Mouse (Mus musculus): ENCODE results near the gene Tmem135.

The Tmem135 gene

DNA sequence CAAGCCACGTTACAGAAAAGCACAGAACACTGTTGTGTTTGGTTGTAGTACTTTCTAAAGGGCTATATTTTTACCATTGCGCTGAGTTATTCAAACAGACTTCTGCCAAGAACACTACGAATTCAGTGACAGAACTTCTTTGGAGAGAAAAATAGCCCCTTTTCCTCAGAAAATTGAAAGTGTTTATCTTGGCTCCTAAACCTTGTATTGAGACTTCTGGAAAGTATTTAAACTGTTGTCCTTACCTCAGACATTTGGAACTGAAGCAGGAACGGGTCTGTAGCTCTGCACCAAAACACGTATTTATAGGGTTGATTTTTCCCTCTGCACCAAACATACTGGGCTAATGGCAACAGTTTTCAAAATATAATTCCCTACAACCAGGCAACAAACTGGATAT, 210.6 kb downstream of the Tmem135 start:
- in situ Hi-C loops (cut with MboI, MseI) = no loop called here

- in situ Hi-C loops (cut with MboI, MseI) = no loop called here
These were observed 220.1 kb downstream of the Tmem135 start for GRCm38 (mm10) chr7:89183928-89184327.

DNA sequence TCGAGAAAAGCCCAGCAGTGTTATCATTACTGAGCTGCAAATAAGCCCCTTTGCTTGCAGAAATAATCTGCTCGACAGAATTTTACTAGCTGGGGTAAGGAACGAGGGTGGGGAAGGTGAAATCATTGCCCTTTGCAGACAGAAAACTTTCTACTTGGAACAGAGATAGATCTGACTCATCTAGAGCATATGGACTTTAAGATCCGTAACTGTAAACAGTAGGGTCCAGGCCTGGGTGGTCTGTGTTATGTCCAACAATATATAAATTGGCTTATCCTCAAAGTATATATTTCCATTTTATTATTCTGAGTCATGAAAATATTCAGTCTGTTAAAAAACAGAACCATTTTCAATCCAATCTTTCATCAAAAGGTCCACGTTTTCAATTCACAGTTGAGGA, 221.1 kb downstream of the Tmem135 start:
- in situ Hi-C loops (cut with MboI, MseI) = no loop called here

DNA sequence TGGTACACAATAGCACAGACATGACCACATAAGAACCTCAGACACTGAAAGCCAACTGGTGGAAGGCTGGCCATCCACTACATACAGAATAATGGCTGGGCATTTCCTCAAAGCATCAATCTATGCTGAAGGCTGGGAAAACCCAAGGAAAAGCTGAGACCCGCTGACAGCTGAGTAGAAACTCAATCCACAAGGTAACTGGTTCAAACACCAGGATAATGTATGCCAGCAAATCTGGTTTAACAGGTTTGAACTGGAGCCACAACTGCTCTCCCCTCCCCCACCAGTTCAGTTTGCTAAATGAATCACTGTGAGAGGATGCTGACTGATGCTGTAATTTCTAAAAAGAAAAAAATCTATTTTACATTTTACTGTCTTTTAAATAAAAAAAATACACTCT, 222.7 kb downstream of the Tmem135 start:
- in situ Hi-C loops (cut with MboI, MseI) = no loop called here

DNA sequence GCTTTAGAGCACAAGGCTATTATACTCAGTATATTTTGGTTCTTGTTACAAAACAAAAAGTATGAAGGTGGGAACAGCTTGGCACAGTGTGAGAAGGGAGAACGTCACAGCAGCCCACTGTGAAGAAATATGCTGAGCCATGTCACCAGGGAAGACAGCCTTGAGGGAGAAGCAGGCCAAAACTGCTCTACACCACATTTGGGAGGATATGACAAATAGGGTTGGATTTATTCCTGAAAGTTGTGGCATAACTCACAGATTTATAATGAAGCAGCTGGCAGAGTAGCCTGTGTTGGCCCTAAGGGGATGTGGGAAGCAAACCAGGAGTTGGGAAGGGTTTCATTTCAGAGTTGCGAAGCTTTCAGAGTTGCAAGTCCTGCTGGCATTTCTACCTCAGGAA, 225.4 kb downstream of the Tmem135 start:
- in situ Hi-C loops (cut with MboI, MseI) = no loop called here

DNA sequence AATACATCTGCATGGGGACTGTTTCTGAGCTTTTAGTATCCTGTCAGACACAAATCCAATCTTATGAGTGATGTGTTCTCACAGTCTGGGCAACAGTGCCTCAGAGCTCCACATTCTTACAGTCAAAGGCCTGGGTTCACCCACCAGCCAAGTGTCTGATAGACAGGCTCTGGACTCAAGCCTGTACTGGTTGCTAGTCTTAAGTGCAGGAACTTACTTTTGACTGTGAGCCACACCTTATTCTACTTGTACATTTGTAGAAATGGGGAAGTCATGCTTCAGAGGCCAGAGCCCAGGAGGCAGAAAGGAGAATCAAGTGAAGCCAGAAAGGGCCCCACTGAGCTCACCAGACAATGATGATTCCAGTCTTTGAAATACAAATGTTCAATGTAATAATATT, 226.1 kb downstream of the Tmem135 start:
- in situ Hi-C loops (cut with MboI, MseI) = no loop called here

- in situ Hi-C loops (cut with MboI, MseI) = no loop called here
These were observed 229.6 kb downstream of the Tmem135 start for GRCm38 (mm10) chr7:89174430-89174829.

DNA sequence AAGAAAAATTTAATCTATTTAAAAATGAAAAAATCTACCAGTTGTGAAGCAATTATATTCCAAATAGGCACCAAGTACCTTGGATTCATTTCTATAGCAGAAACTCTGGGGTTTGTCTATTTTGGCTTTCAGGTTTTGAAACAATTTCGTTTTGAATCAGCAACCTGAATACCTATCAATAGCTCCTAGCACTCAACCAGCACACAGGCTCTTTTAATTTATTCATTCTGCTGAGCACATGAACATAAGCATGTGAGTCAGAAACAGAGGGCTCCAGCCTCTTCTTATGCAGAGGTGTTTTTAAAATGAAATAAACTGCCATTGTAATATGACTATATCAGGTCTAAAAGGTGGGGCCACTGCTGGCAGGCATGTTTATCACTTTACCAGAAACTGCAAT, 231.0 kb downstream of the Tmem135 start:
- in situ Hi-C loops (cut with MboI, MseI) = no loop called here

DNA sequence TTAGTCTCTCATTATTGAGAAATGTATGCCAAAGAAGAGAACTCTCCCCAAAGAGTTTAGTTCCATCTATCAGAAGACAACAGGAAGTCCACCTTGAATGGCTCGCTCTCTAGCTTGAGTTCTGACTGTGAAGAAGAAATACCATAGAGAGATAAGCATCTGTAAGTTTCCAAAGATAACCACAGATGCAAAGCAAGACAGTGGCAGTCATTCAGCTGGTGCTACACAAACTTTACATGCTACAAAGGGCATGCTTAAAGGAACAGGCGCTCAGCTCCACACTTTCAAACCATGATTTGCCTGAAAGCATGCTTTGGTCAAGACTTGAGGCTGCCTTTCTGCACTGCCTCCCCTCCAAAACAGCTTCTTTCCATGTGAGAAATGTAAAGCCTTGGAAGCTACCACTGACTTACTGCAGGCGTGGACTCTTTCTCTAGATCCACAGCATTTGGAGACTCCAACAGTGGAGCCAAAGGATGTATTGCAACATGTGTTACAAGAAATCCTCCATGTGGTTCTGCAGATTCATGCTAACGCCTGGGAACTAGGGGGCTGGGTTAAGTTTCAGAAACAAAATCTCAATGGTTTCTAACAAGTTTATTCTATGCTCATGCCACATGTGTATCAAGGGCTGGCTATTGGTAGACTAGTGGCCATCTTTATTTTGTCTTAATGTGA, 232.1 kb downstream of the Tmem135 start:
- in situ Hi-C loops (cut with MboI, MseI) = no loop called here

- in situ Hi-C loops (cut with MboI, MseI) = loop anchor here (10.0 kb wide), 1 partner anchor 666 kb away; no protein-coding TSS in a partner anchor
These were observed 235.4 kb downstream of the Tmem135 start for GRCm38 (mm10) chr7:89168606-89169005.

DNA sequence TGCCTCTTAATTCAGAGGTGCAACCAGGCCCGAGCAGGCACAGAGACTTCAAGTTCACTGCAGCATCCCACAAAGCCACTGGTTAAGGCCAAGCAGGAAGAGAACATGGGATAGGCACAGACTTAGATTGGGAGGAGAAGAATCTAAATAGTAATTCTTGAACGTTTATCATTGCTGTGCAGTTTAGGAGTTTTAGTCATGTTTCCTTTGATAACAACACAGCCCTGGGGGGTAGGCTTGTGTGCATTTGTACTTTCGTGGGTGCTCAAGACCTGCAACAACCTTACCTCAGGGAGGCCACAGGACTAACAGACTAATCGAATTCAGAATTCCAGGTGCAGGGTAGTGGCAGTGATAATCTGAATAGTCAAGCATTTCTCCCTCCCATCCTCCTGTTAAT, 238.5 kb downstream of the Tmem135 start:
- in situ Hi-C loops (cut with MboI, MseI) = loop anchor here (10.0 kb wide), 1 partner anchor 669 kb away; no protein-coding TSS in a partner anchor

DNA sequence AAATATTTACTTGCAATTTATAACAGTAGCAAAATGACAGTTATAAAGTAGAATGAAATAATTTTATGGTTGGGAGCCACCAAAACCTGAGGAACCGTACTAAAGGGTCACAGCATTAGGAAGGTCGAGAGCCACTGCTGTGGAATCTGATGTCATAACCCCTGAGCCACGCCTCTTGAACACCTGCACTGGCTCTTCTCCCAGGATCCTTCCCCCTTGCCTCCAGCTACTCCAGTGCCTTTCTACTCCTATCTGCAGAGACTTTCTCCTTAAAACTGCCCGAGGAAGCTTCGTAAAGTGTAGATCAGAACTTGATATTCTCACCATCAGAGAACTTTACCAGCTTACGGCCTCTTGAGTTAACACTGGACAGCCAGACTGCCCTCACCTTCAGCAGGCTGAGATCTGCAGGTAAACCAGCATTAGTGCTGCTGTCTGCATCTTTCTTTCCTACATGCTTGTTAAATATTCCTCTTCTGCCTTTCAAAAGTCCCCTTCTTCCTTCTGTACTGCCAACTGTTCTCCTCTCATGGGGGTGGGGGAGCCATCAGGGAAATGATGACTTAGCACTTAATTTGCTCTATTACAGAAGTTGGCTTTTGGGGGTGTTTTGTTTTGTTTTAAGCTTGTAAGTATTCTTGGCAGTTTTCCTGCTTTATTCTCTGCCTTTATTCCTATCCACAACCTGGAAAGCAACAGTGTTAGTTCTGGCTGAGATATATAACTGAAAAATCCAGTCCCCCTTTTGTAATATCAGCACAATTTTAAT, 242.2 kb downstream of the Tmem135 start:
- in situ Hi-C loops (cut with MboI, MseI) = loop anchor here (5.0 to 10.0 kb wide), 2 partner anchors 246 to 673 kb away; no protein-coding TSS in a partner anchor

DNA sequence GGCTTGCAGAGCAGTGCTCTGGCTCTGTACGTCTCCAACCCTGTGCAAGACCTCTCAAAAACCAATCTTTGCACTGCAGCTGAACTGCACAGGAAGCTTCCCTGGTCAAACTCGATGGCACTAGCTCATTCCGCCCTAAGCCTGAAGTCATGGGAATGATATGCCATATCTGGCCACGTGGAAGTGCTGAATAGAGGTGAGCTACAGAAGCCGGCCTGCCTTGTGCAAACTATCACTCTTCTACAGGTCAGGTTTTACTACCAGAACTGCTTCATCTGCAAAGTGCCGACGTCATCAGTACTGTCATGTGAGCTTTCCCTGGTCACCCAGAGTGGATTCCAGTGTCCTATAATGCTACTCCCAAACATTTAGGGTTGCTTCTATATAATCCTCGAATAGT, 246.7 kb downstream of the Tmem135 start:
- in situ Hi-C loops (cut with MboI, MseI) = no loop called here

DNA sequence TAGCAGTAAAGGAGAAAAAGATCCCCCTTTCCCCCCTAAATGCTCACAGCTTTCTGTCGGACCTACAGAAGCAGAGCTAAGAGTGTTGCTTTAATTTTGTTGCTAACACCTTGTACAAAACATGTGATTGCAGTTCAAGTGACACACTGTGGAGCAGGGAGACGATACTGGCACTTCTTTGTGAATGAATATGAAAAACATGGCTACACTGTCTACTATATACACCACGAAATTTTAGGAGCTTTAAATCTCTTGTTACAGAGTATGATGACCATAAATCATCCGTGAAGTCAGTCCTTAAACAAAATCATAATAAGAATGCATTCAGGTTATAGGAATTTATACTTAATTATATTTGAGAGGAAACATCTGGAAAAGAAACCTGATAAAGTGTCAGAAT, 247.4 kb downstream of the Tmem135 start:
- in situ Hi-C loops (cut with MboI, MseI) = no loop called here

DNA sequence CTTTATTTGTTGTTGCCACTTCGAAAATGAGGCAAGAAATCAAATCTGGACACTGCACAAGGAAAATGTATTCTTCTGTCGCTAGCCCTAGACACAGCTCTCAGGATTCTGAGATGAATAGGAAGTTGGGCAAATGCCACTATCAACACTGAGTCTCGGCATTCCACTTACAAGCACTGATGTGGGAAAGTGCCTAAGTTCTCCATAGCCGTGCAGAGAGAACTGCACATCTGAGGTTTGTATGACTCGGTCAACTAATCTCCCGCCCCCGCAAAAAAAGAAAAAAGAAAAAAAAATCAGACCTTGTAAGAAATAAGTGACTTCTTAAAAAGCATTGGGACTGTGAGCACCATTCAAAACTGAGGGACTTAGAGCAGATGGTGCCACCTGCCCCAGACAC, 248.3 kb downstream of the Tmem135 start:
- in situ Hi-C loops (cut with MboI, MseI) = no loop called here

- in situ Hi-C loops (cut with MboI, MseI) = no loop called here
These were observed 248.8 kb downstream of the Tmem135 start for GRCm38 (mm10) chr7:89155223-89155622.

DNA sequence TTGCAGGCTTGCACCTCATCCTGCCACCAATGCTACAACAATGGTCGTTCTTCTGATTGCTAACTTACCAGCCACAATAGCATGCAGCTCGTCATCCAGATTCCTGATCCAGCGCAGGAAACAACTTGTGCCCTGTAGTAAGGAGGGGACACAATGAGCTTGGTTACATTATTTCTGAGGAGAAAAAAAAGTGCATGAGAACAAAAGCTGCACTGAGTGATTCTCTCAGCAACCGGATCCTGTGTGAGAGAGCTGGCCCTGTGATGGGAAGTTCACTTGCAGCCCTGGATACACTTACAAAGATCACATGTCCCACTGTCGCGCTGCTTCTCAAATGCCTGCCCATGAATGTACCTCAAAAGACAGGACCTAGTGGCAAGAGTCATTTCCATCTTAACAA, 252.7 kb downstream of the Tmem135 start:
- in situ Hi-C loops (cut with MboI, MseI) = no loop called here

GRCm38 (mm10) chr7:89140640-89141300, 263.3 kb downstream of the Tmem135 start:
- in situ Hi-C loops (cut with MboI, MseI) = no loop called here

DNA sequence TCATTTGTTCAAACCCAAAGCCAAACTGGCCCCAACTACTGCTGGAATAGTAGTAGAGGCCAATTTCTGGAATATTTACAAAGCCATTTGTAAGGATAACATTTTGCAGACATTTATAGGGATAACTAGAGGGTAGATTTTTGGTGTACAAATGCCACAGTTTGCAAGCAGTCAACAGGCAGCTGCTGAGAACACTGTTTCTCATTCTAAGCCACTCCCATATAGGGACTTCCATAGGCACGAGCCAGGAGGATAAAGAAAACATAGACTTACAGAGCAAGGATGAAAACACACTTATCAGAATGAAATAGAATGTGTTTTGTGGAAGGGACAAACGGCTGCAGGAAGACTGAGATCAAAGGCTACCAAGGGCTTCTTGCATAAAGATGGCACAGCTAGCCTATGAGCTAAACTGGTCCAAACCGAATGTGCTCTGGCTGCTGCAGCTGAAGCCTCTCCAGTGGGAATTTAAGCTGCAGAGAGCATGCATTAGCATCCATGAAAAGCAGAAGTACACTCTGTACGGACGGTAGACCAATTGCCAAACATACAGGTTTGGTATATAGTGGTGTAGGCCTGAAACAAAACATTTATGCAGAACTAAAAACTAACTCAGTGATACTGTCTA, 269.0 kb downstream of the Tmem135 start:
- in situ Hi-C loops (cut with MboI, MseI) = no loop called here

GRCm38 (mm10) chr7:89126063-89126882, 277.7 kb downstream of the Tmem135 start:
- in situ Hi-C loops (cut with MboI, MseI) = no loop called here

DNA sequence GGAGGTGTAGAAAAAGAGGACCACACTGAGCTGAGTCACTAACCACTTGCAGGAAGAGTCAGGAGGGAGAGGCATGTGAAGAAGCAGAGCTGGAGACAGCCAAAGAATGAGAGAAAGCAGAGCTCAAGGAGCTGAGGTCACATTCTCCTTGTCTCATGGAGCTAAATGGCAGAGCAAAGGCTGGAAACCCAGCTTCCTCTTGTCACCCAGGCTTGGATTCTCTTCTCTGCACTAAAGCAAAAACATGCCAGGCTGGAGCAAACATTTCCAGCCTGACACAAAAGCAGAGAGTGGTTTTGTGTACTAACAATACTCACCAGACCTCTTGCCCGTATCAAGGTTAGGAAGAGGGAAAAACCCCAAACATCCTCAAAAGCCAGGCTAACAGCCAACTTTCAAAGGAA, 287.8 kb downstream of the Tmem135 start:
- in situ Hi-C loops (cut with MboI, MseI) = no loop called here

Measured in regulatory T cell (primary cell).